Mouse (Mus musculus) ES-E14 (cell line): ENCODE data around the gene Cbfa2t3. TPM values are rescaled to one million over a fixed set of nuclear protein-coding genes. Genes with fewer than 3 reads are reported as not detected.

ENCODE experiments used
- DNase-seq: peaks from one replicate; pipeline ENCODE4 v3.0.0-alpha.2; 2013; ENCODE audit warnings: low read depth, low spot score
- H3K27ac ChIP-seq: 2 replicates; pipeline ENCODE4 v1.5.1; 2012; ENCODE audit warnings: low read depth, mild to moderate bottlenecking, low read length, moderate library complexity, mixed read lengths; ENCODE audit not compliant: poor library complexity, insufficient read depth, severe bottlenecking
- H3K36me3 ChIP-seq: 2 replicates; pipeline ENCODE4 v1.6.1; 2012; ENCODE audit warnings: mild to moderate bottlenecking, low read length, moderate library complexity, mixed read lengths; ENCODE audit not compliant: control insufficient read depth, poor library complexity, insufficient read depth, severe bottlenecking
- H3K4me1 ChIP-seq, 2 experiments: fragments of 150-350 bp in 1 of 2; sonication (generic) in 1 of 2; 2 replicates each; pipeline ENCODE4 v1.6.1; 2012; ENCODE audit warnings: low read length in 2 of 2, mild to moderate bottlenecking in 1 of 2, mixed read lengths in 1 of 2; ENCODE audit not compliant: control insufficient read depth in 2 of 2, insufficient read depth in 2 of 2, poor library complexity in 1 of 2
- H3K4me3 ChIP-seq, 2 experiments: fragments of 150-350 bp in 1 of 2; sonication (generic) in 1 of 2; 2 replicates each; pipeline ENCODE4 v1.5.1; 2012; ENCODE audit warnings: low read length in 2 of 2, low read depth in 1 of 2, mild to moderate bottlenecking in 1 of 2, mixed read lengths in 1 of 2; ENCODE audit not compliant: insufficient read depth in 1 of 2, poor library complexity in 1 of 2, severe bottlenecking in 1 of 2
- H3K9ac ChIP-seq: 2 replicates; pipeline ENCODE4 v1.6.1; 2012; ENCODE audit warnings: low read depth, mild to moderate bottlenecking, low read length, mixed read lengths; ENCODE audit not compliant: poor library complexity, insufficient read depth, severe bottlenecking
- H3K9me3 ChIP-seq: fragments of 150-350 bp; sonication (generic); 2 replicates; pipeline ENCODE4 v1.6.1; 2012; ENCODE audit warnings: low read depth, mild to moderate bottlenecking, low read length; ENCODE audit not compliant: control insufficient read depth, insufficient read depth
- CHD2 ChIP-seq: IDR thresholded peaks from 2 replicates; pipeline ENCODE4 v1.6.1; 2014; ENCODE audit warnings: mild to moderate bottlenecking, low read depth, low read length, inconsistent platforms
- HCFC1 ChIP-seq: IDR thresholded peaks from 2 replicates; pipeline ENCODE4 v1.6.1; 2012; ENCODE audit warnings: low read length, inconsistent platforms, borderline replicate concordance; ENCODE audit not compliant: insufficient read depth
- MAFK ChIP-seq: IDR thresholded peaks from 2 replicates; pipeline ENCODE4 v1.6.1; 2014; ENCODE audit warnings: mild to moderate bottlenecking, low read depth, low read length, inconsistent platforms; ENCODE audit not compliant: insufficient read depth
- ZC3H11A ChIP-seq: IDR thresholded peaks from 2 replicates; pipeline ENCODE4 v1.6.1; 2012; ENCODE audit warnings: low read depth, mild to moderate bottlenecking, inconsistent platforms, low read length, borderline replicate concordance
- ZNF384 ChIP-seq: IDR thresholded peaks from 2 replicates; pipeline ENCODE4 v1.6.1; 2012; ENCODE audit warnings: low read depth, low read length, inconsistent platforms
- in situ Hi-C, 2 experiments: fragments of 600-800 bp; cut with MboI; formaldehyde crosslinking; loops; one replicate each; pipeline ENCODE4 v1.15.1; 2025; ENCODE audit warnings: low sequenced_read_pairs in 2 of 2, inconsistent platforms in 1 of 2; ENCODE audit not compliant: unreplicated experiment in 2 of 2
- total RNA-seq: library from RNA; depleted of rRNA; stranded (reverse); fragments of 300-350 nt; gene quantifications from 2 replicates; pipeline ENCODE4 v1.2.3, GENCODE M21; 2012

Gene Cbfa2t3
- total RNA-seq, 1 experiment: 0.36 TPM

DNA sequence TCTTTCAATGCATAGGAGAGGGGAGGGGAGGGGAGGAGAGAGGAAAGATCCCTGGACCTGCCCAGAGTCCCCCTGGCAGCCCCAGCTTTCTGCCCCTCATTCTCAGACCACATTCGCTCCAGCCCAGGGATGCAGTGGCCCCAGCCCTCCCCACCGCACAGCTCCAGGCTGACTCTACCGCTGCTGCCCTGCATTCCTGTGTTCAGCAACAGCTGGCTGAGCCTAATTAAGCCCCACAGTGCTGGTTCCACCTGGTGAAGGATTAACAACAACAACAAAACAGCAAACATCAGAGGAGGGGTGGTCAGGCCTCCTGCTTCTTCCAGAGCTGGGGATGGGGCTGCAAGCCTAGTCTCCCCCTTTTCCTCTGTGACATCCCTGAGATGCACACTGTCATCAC, 29.7 kb upstream of the Cbfa2t3 start:
- Histone ChIP-seq H3K4me3 (no peak overlapping the region), H3K4me1 (0 out of 4 replicates have a peak, but pooled peaks cover 0 to 2% of the 10 kb centered on the region in 2 experiments), H3K9ac (no peak overlapping the region), H3K36me3 (no peaks in the 10 kb centered on the region), H3K9me3 (no peaks in the 10 kb centered on the region), H3K27ac (no peak overlapping the region)
- in situ Hi-C loops: no loop called here
- TF ChIP-seq CHD2 (no peak), HCFC1 (no peak), ZNF384 (no peak), MAFK (no peak), ZC3H11A (no peak)
- no peak for DNase-seq

- no peak overlapping the region for H3K4me3 ChIP-seq
- H3K4me1 ChIP-seq: 0 out of 4 replicates have a peak, but pooled peaks cover 0 to 2% of the 10 kb centered on the region in 2 experiments
- H3K27ac ChIP-seq: no peak overlapping the region
- in situ Hi-C loops: no loop called here
- no peak for DNase-seq
- no peaks in the 10 kb centered on the region for H3K9me3 ChIP-seq
- no peak overlapping the region for H3K9ac ChIP-seq
- TF ChIP-seq ZNF384 (no peak), HCFC1 (no peak), CHD2 (no peak), ZC3H11A (no peak), MAFK (no peak)
- no peaks in the 10 kb centered on the region for H3K36me3 ChIP-seq
These were observed 28.5 kb upstream of the Cbfa2t3 start for GRCm38 (mm10) chr8:122727412-122727811.

- H3K36me3 ChIP-seq: no peaks in the 10 kb centered on the region
- H3K9ac ChIP-seq: no peak overlapping the region
- no peak overlapping the region for H3K27ac ChIP-seq
- DNase-seq: no peak
- TF ChIP-seq HCFC1 (no peak), ZC3H11A (no peak), ZNF384 (no peak), MAFK (no peak), CHD2 (no peak)
- H3K4me3 ChIP-seq: no peak overlapping the region
- H3K4me1 ChIP-seq: 0 out of 4 replicates have a peak, but pooled peaks cover 0 to 2% of the 10 kb centered on the region in 2 experiments
- in situ Hi-C loops: no loop called here
- H3K9me3 ChIP-seq: no peaks in the 10 kb centered on the region
These were observed 27.9 kb upstream of the Cbfa2t3 start for GRCm38 (mm10) chr8:122726789-122727188.

- Histone ChIP-seq H3K27ac (no peak overlapping the region), H3K9me3 (no peaks in the 10 kb centered on the region), H3K4me1 (0 out of 4 replicates have a peak, but pooled peaks cover 0 to 2% of the 10 kb centered on the region in 2 experiments), H3K36me3 (no peaks in the 10 kb centered on the region), H3K9ac (no peak overlapping the region), H3K4me3 (no peak overlapping the region)
- DNase-seq: no peak
- no peak for TF ChIP-seq CHD2
- in situ Hi-C loops: no loop called here
These were observed 26.3 kb upstream of the Cbfa2t3 start for GRCm38 (mm10) chr8:122725187-122725586.
